Mouse (Mus musculus) CH12.LX (cell line): Measurements from ENCODE around the gene Carmil1. TPM values are rescaled to one million over a fixed set of nuclear protein-coding genes. Genes with fewer than 3 reads are reported as not detected.

ENCODE experiments used
- DNase-seq: peaks from one replicate; pipeline ENCODE4 v3.0.0-alpha.2; 2013; ENCODE audit errors: extremely low read depth
- H3K27ac ChIP-seq: 2 replicates; pipeline ENCODE4 v1.5.1; 2012; ENCODE audit warnings: low read depth, mild to moderate bottlenecking, control low read depth, moderate library complexity; ENCODE audit not compliant: insufficient read depth
- H3K27me3 ChIP-seq: replicated peaks from 2 replicates; pipeline ENCODE3; 2012; ENCODE audit warnings: inconsistent platforms
- H3K36me3 ChIP-seq, 2 experiments: replicated peaks in 1 of 2; 2 replicates each; pipeline versions ENCODE3 to v1.6.1; 2012; ENCODE audit warnings: inconsistent platforms in 1 of 2, low read length in 1 of 2, mild to moderate bottlenecking in 1 of 2, mixed read lengths in 1 of 2, moderate library complexity in 1 of 2; ENCODE audit not compliant: control insufficient read depth in 1 of 2, insufficient read depth in 1 of 2
- H3K4me1 ChIP-seq, 2 experiments: 2 replicates each; pipeline ENCODE4 v1.6.1; 2012; ENCODE audit warnings: inconsistent platforms in 1 of 2, moderate library complexity in 1 of 2; ENCODE audit not compliant: insufficient read depth in 2 of 2, control insufficient read depth in 1 of 2
- H3K4me2 ChIP-seq: 2 replicates; pipeline ENCODE4 v1.6.1; 2012; ENCODE audit warnings: low read depth, mild to moderate bottlenecking, control low read depth; ENCODE audit not compliant: poor library complexity, insufficient read depth, severe bottlenecking
- H3K4me3 ChIP-seq, 3 experiments: fragments of 150-350 bp in 1 of 3; sonication (generic) in 1 of 3; replicated peaks in 1 of 3; 2 replicates each; pipeline versions ENCODE3 to v1.5.1; 2011 to 2012; ENCODE audit warnings: low read depth in 2 of 3, low read length in 2 of 3, mild to moderate bottlenecking in 2 of 3, moderate library complexity in 2 of 3, control low read depth in 1 of 3, improper control_type of control experiment in 1 of 3, inconsistent platforms in 1 of 3, mixed read lengths in 1 of 3; ENCODE audit not compliant: poor library complexity in 1 of 3
- H3K79me2 ChIP-seq: replicated peaks from 2 replicates; pipeline ENCODE4 v1.6.1; 2012; ENCODE audit warnings: mild to moderate bottlenecking, moderate library complexity; ENCODE audit not compliant: control insufficient read depth, poor library complexity, insufficient read depth, severe bottlenecking; ENCODE audit errors: extremely low read depth
- H3K9ac ChIP-seq: 2 replicates; pipeline ENCODE4 v1.6.1; 2012; ENCODE audit warnings: low read depth, mild to moderate bottlenecking, control low read depth, moderate library complexity; ENCODE audit not compliant: insufficient read depth
- H3K9me3 ChIP-seq: replicated peaks from 2 replicates; pipeline ENCODE3; 2012; ENCODE audit warnings: low read length, inconsistent platforms, mixed read lengths
- CHD1 ChIP-seq: IDR thresholded peaks from 2 replicates; pipeline ENCODE4 v1.6.1; 2012; ENCODE audit warnings: low read depth, low read length, improper control_type of control experiment, inconsistent platforms
- E2F4 ChIP-seq: IDR thresholded peaks from 2 replicates; pipeline ENCODE4 v1.6.1; 2011; ENCODE audit warnings: low read depth, low read length, improper control_type of control experiment; ENCODE audit not compliant: insufficient replicate concordance
- ETS1 ChIP-seq: conservative IDR thresholded peaks from 2 replicates; pipeline ENCODE4 v1.6.1; 2012; ENCODE audit warnings: low read depth, mild to moderate bottlenecking, inconsistent platforms, low read length, improper control_type of control experiment, moderate library complexity
- GABPA ChIP-seq: IDR thresholded peaks from 2 replicates; pipeline ENCODE4 v1.6.1; 2012; ENCODE audit warnings: low read depth, low read length, improper control_type of control experiment, inconsistent platforms; ENCODE audit not compliant: insufficient replicate concordance
- HCFC1 ChIP-seq: IDR thresholded peaks from 2 replicates; pipeline ENCODE4 v1.6.1; 2012; ENCODE audit warnings: low read depth, mild to moderate bottlenecking, inconsistent platforms, low read length, improper control_type of control experiment
- JUN ChIP-seq: IDR thresholded peaks from 2 replicates; pipeline ENCODE4 v1.6.1; 2011; ENCODE audit warnings: low read depth, mild to moderate bottlenecking, low read length, improper control_type of control experiment, moderate library complexity; ENCODE audit not compliant: insufficient read depth
- JUND ChIP-seq: conservative IDR thresholded peaks from 2 replicates; pipeline ENCODE4 v1.6.1; 2011; ENCODE audit warnings: low read depth, low read length, improper control_type of control experiment
- KAT2A ChIP-seq: IDR thresholded peaks from 2 replicates; pipeline ENCODE4 v1.6.1; 2012; ENCODE audit warnings: low read length, improper control_type of control experiment, inconsistent platforms; ENCODE audit not compliant: insufficient replicate concordance
- MAFK ChIP-seq: IDR thresholded peaks from 2 replicates; pipeline ENCODE4 v1.6.1; 2011; ENCODE audit warnings: low read length, improper control_type of control experiment; ENCODE audit not compliant: insufficient replicate concordance
- MAX ChIP-seq: IDR thresholded peaks from 2 replicates; pipeline ENCODE4 v1.6.1; 2011; ENCODE audit warnings: low read length, improper control_type of control experiment
- MAZ ChIP-seq: IDR thresholded peaks from 2 replicates; pipeline ENCODE4 v1.6.1; 2012; ENCODE audit warnings: low read depth, mild to moderate bottlenecking, inconsistent platforms, low read length, improper control_type of control experiment, moderate library complexity
- MEF2A ChIP-seq: IDR thresholded peaks from 2 replicates; pipeline ENCODE4 v1.6.1; 2014; ENCODE audit warnings: low read depth, mild to moderate bottlenecking, inconsistent platforms, low read length, improper control_type of control experiment, borderline replicate concordance
- MXI1 ChIP-seq: IDR thresholded peaks from 2 replicates; pipeline ENCODE4 v1.6.1; 2011; ENCODE audit warnings: mild to moderate bottlenecking, low read depth, low read length, improper control_type of control experiment
- NELFE ChIP-seq: IDR thresholded peaks from 2 replicates; pipeline ENCODE4 v1.6.1; 2011; ENCODE audit warnings: low read depth, low read length, improper control_type of control experiment
- POLR2A ChIP-seq: IDR thresholded peaks from 2 replicates; pipeline ENCODE4 v1.6.1; 2011; ENCODE audit warnings: low read depth, mild to moderate bottlenecking, improper control_type of control experiment, low read length
- POLR2AphosphoS2 ChIP-seq: IDR thresholded peaks from 2 replicates; pipeline ENCODE4 v1.6.1; 2011; ENCODE audit warnings: low read depth, low read length, improper control_type of control experiment
- RCOR1 ChIP-seq: conservative IDR thresholded peaks from 2 replicates; pipeline ENCODE4 v1.6.1; 2012; ENCODE audit warnings: low read depth, mild to moderate bottlenecking, inconsistent platforms, low read length, improper control_type of control experiment
- TBP ChIP-seq: conservative IDR thresholded peaks from 2 replicates; pipeline ENCODE4 v1.6.1; 2011; ENCODE audit warnings: low read depth, low read length, improper control_type of control experiment
- TCF12 ChIP-seq: IDR thresholded peaks from 2 replicates; pipeline ENCODE4 v1.6.1; 2014; ENCODE audit warnings: low read depth, mild to moderate bottlenecking, inconsistent platforms, low read length, improper control_type of control experiment
- UBTF ChIP-seq: IDR thresholded peaks from 2 replicates; pipeline ENCODE4 v1.6.1; 2012; ENCODE audit warnings: low read depth, mild to moderate bottlenecking, inconsistent platforms, low read length, improper control_type of control experiment, moderate library complexity
- USF1 ChIP-seq: IDR thresholded peaks from 2 replicates; pipeline ENCODE4 v1.6.1; 2014; ENCODE audit warnings: low read depth, mild to moderate bottlenecking, inconsistent platforms, low read length, improper control_type of control experiment
- ZC3H11A ChIP-seq: IDR thresholded peaks from 2 replicates; pipeline ENCODE4 v1.6.1; 2012; ENCODE audit warnings: low read depth, mild to moderate bottlenecking, inconsistent platforms, low read length, improper control_type of control experiment
- ZMIZ1 ChIP-seq: IDR thresholded peaks from 2 replicates; pipeline ENCODE4 v1.6.1; 2012; ENCODE audit warnings: low read depth, mild to moderate bottlenecking, inconsistent platforms, low read length, improper control_type of control experiment
- dilution Hi-C: fragments of 300-500 bp; cut with MboI; formaldehyde crosslinking; loops from 2 replicates; pipeline ENCODE4 v1.14.3; 2020; ENCODE audit warnings: low sequenced_read_pairs; ENCODE audit not compliant: extremely low pct_unique_long_range_greater_than_20kb, extremely low pct_ligation_motif_present
- in situ Hi-C: fragments of 300-500 bp; cut with MboI; formaldehyde crosslinking; loops from 3 replicates; pipeline ENCODE4 v1.14.3; 2019; ENCODE audit warnings: low sequenced_read_pairs, low pct_ligation_motif_present, low pct_unique_long_range_greater_than_20kb, mixed read lengths
- polyA plus RNA-seq: library from polyadenylated mRNA; unstranded; fragments of >175 nt; gene quantifications from 2 replicates; pipeline ENCODE4 v1.2.1, GENCODE M21; 2012; ENCODE audit warnings: low read depth; ENCODE audit not compliant: insufficient read length
- total RNA-seq, 2 experiments: library from RNA; depleted of rRNA; stranded (reverse); fragments of 300-350 nt in 1 of 2; fragments of >200 nt in 1 of 2; gene quantifications; 2 replicates each; pipeline ENCODE4 v1.2.3; 2012 to 2014

Gene Carmil1
- total and polyA plus RNA-seq, 3 experiments: 1.1 to 9.4 (median 7.2) TPM

DNA sequence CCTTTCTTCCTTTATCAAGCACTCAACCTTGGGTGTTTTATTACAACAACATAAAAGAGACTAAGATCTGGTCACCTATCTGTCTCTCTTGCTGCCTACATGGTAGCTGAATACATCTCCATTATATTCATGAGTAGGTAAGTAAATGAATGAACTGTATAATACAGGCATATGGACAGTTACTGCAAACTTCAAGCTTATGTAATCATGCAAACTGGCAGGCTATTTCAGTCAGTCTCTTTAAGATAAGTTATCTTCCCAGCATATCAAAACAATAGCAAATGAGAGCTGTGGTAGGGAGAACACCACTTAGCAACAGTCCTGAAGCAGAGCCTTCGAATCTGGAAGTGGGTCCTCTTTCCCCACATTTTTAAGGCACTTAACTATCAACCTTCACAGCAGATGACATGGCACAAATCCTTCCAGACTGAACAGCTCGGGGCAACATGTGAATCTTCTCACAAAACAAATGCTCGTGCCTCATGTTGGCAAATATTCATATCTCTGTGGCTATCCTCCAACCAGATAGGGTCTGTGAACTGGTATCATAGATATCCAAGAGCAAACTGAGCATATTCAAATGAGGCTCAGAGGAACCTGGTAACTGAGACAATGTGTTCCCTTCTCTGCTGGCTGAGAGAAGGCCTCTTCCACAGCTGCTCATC lies 42.0 kb downstream of the Carmil1 start:
- in situ Hi-C loops: no loop called here
- TF ChIP-seq POLR2A (no peak), UBTF (no peak), MEF2A (no peak), ZMIZ1 (no peak), E2F4 (no peak), MAFK (no peak), MAX (no peak), JUN (no peak), JUND (no peak), ZC3H11A (no peak), RCOR1 (no peak), USF1 (no peak), MAZ (no peak), NELFE (no peak), POLR2AphosphoS2 (no peak)
- H3K79me2 ChIP-seq: no peaks in the 10 kb centered on the region
- H3K27me3 ChIP-seq: no peaks in the 10 kb centered on the region
- no peaks in the 10 kb centered on the region for H3K9me3 ChIP-seq
- dilution Hi-C loops: no loop called here
- H3K9ac ChIP-seq: no peak overlapping the region
- DNase-seq: no peak
- no peak overlapping the region for H3K4me2 ChIP-seq
- no peak overlapping the region for H3K27ac ChIP-seq
- H3K36me3 ChIP-seq: no peaks in the 10 kb centered on the region
- H3K4me3 ChIP-seq: no peak overlapping the region
- H3K4me1 ChIP-seq: peaks cover 7 to 20% of the 10 kb centered on the region in 2 experiments; a peak in 3 of 4 replicates

DNA sequence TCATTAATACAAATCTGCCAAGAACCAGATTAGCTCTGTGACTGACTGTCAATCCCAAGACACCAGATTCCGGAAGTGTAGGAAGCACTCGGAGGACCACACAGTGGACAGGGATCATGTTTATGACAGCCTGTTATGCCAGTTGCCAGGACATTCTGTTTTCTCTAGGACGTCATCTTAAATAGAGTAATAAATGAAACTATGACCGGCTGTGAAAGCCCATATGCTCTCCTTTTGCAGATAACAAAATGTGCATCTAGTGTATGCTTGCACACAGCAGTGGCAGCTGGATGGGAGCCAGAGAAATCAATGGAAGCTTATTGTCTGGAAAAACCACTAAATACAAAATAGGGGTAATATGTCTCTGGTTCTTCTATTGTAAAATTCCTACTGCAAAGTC lies 43.9 kb downstream of the Carmil1 start:
- no peak for DNase-seq
- H3K79me2 ChIP-seq: no peaks in the 10 kb centered on the region
- H3K9ac ChIP-seq: no peak overlapping the region
- H3K4me1 ChIP-seq: peaks cover 7 to 20% of the 10 kb centered on the region in 2 experiments; a peak in 3 of 4 replicates
- in situ Hi-C loops: no loop called here
- H3K4me3 ChIP-seq: no peak overlapping the region
- no peak overlapping the region for H3K4me2 ChIP-seq
- dilution Hi-C loops: no loop called here
- H3K27me3 ChIP-seq: no peaks in the 10 kb centered on the region
- TF ChIP-seq ETS1: no peak
- no peak for TF ChIP-seq RCOR1
- no peak for TF ChIP-seq HCFC1
- no peak for TF ChIP-seq CHD1
- TF ChIP-seq NELFE: no peak
- TF ChIP-seq MAX: no peak
- no peak for TF ChIP-seq ZC3H11A
- TF ChIP-seq GABPA: no peak
- no peak for TF ChIP-seq POLR2AphosphoS2
- TF ChIP-seq KAT2A: no peak
- no peak for TF ChIP-seq TCF12
- TF ChIP-seq UBTF: no peak
- TF ChIP-seq TBP: no peak
- TF ChIP-seq MXI1: no peak
- no peak for TF ChIP-seq JUND
- TF ChIP-seq JUN: no peak
- H3K36me3 ChIP-seq: no peaks in the 10 kb centered on the region
- H3K9me3 ChIP-seq: no peaks in the 10 kb centered on the region
- H3K27ac ChIP-seq: no peak overlapping the region
